Comparison of ENCODE assay signal across 20 mouse cellular contexts in genomic region chr17:25225659-25226058, GRCm38 (mm10). TPM values are rescaled to one million over a fixed set of nuclear protein-coding genes. Genes with fewer than 3 reads are reported as not detected.
DNase-seq lines count a peak whose midpoint lies in the region; ATAC-seq and TF ChIP-seq lines count a peak whose summit lies in the region.
"Had no signal": no experiment of that assay in that cellular context is flagged by ENCODE, and none has a peak within 500 bp of the region (broad histone marks: within the 10 kb centered on the region; RNA-seq: fewer than 3 reads in every experiment).

No protein-coding gene starts in this region.

- peak overlapping the region; percentile 84 for H3K27ac ChIP-seq in liver, postnatal 0 days (ENCODE audit: low read depth)
- H3K27ac ChIP-seq: forebrain, embryonic 15.5 days; heart, adult 2 months; hindbrain, embryonic 12.5 days; midbrain, embryonic 15.5 days had no signal

- no peak for ATAC-seq in G1E (ENCODE audit: extremely low read depth, insufficient number of reproducible peaks, low FRiP score, poor library complexity, severe bottlenecking)
- ATAC-seq in liver, postnatal 0 days: peak; percentile 56
- ATAC-seq: forebrain, embryonic 15.5 days; inflammation-experienced regulatory T-cells, adult 6 months; midbrain, embryonic 15.5 days; Patski had no signal

- TF ChIP-seq CTCF in G1E (IDR thresholded peaks at IDR 0.05; ENCODE audit: low read depth, low read length): no peak
- no peak for TF ChIP-seq CTCF in liver, postnatal 0 days (IDR thresholded peaks at IDR 0.05; ENCODE audit: low read depth)

- peak overlapping the region; percentile 48 for H3K4me2 ChIP-seq in liver, postnatal 0 days (ENCODE audit: low read depth, low read length)
- H3K4me2 ChIP-seq: forebrain, embryonic 15.5 days; hindbrain, embryonic 12.5 days; limb, embryonic 13.5 days; midbrain, embryonic 15.5 days had no signal

- TF ChIP-seq EP300 in liver, postnatal 0 days (IDR thresholded peaks at IDR 0.05; ENCODE audit: low read depth): peak; percentile 75

- peak overlapping the region; percentile 46 for H3K9ac ChIP-seq in liver, postnatal 0 days (replicated peaks)
- H3K9ac ChIP-seq: forebrain, embryonic 15.5 days; hindbrain, embryonic 12.5 days; limb, embryonic 13.5 days; midbrain, embryonic 15.5 days had no signal

- no peaks in the 10 kb centered on the region for H3K9me3 ChIP-seq in G1E (replicated peaks)
- no peaks in the 10 kb centered on the region for H3K9me3 ChIP-seq in liver, postnatal 0 days (ENCODE audit: low read length)
- H3K9me3 ChIP-seq: forebrain, embryonic 15.5 days; hindbrain, embryonic 12.5 days; limb, embryonic 13.5 days; midbrain, embryonic 15.5 days had no signal

- no peaks in the 10 kb centered on the region for H3K27me3 ChIP-seq in G1E (ENCODE audit: insufficient read depth, low read length)
- no peaks in the 10 kb centered on the region for H3K27me3 ChIP-seq in liver, postnatal 0 days (ENCODE audit: insufficient read depth, low read length)
- H3K27me3 ChIP-seq: forebrain, embryonic 15.5 days; hindbrain, embryonic 12.5 days; limb, embryonic 13.5 days; midbrain, embryonic 15.5 days; Patski had no signal

- H3K36me3 ChIP-seq in G1E (replicated peaks): peaks cover 81% of the 10 kb centered on the region
- peaks cover 24% of the 10 kb centered on the region for H3K36me3 ChIP-seq in liver, postnatal 0 days (replicated peaks; ENCODE audit: insufficient read depth, low read length)

- 45% methylated on average over 4 of the region's 4 CpGs for WGBS in liver, postnatal 0 days (ENCODE audit: insufficient replicate concordance)

- peak; percentile 53 for DNase-seq in G1E (ENCODE audit: low spot score)
- DNase-seq in c-Kit-negative CD71-positive TER-119-positive erythroid progenitor cells, embryonic 14.5 days (ENCODE audit: low read depth, low spot score): peak; percentile 69
- DNase-seq in liver: peak; percentile 85
- DNase-seq in liver, postnatal 0 days: no peak
- no peak for DNase-seq in embryo, embryonic 11 days
- DNase-seq in lung, adult 18-20 months: no peak
- no peak for DNase-seq in kidney, adult 9 months
- DNase-seq: adrenal gland, adult 8-10 months; B cell, adult 2 months; cerebellum, adult 2 months; gastrocnemius, postnatal 25 days; heart, adult 2 months; kidney, adult 8-10 months had no signal

- peak overlapping the region; percentile 48; the same call in 1 of the 2 replicates for H3K4me3 ChIP-seq in G1E (ENCODE audit: low read depth, low read length)
- H3K4me3 ChIP-seq in liver, postnatal 0 days (ENCODE audit: low read depth, low read length): peak overlapping the region; percentile 6; the same call in 1 of the 2 replicates
- H3K4me3 ChIP-seq: forebrain, embryonic 15.5 days; heart, adult 2 months; hindbrain, embryonic 12.5 days; limb, embryonic 13.5 days; midbrain, embryonic 15.5 days; myocyte had no signal

- peaks cover 78% of the 10 kb centered on the region for H3K4me1 ChIP-seq in G1E (ENCODE audit: insufficient read depth, low read depth, low read length)
- peaks cover 46% of the 10 kb centered on the region for H3K4me1 ChIP-seq in liver, postnatal 0 days (ENCODE audit: insufficient read depth)

RNA-seq across cellular contexts. Expression of gene Gnptg, which starts 14.3 kb away (rescaled TPM):
- total RNA-seq in G1E (2014; fragmentation: Nextera tagmentation) (9.7 and 10.0 TPM in 2 replicates), G1E (2017) (22.2 and 31.1 TPM in 2 replicates)
- 5.4 and 11.6 TPM in 2 replicates for polyA plus RNA-seq in G1E (2012)
- polyA plus RNA-seq in liver, postnatal 0 days (2015; fragmentation: Nextera tagmentation; extraction: Ambion mirVana): 21.2 and 22.8 TPM in 2 replicates

RNA-seq across cellular contexts. Expression of gene Tsr3, which starts 14.3 kb away (rescaled TPM):
- total RNA-seq in G1E (2014; fragmentation: Nextera tagmentation) (15.2 and 17.6 TPM in 2 replicates), G1E (2017) (34.4 and 41.0 TPM in 2 replicates)
- 22.4 and 24.2 TPM in 2 replicates for polyA plus RNA-seq in G1E (2012)
- 19.1 and 19.7 TPM in 2 replicates for polyA plus RNA-seq in liver, postnatal 0 days (2015; fragmentation: Nextera tagmentation; extraction: Ambion mirVana)

RNA-seq across cellular contexts. Expression of gene Baiap3, which starts 30.5 kb away (rescaled TPM):
- not detected in 2 replicates for total RNA-seq in G1E (2014; fragmentation: Nextera tagmentation)
- 0.17 and 0.33 TPM in 2 replicates for total RNA-seq in G1E (2017)
- polyA plus RNA-seq in G1E (2012): 0.06 TPM in 1 of 2 replicates, not detected in the other
- 0.54 and 0.58 TPM in 2 replicates for polyA plus RNA-seq in liver, postnatal 0 days (2015; fragmentation: Nextera tagmentation; extraction: Ambion mirVana)
- total RNA-seq: gastrocnemius, postnatal 25 days had no signal

RNA-seq across cellular contexts. Expression of gene Unkl, which starts 37.5 kb away (rescaled TPM):
- total RNA-seq in G1E (2014; fragmentation: Nextera tagmentation): 14.1 and 15.0 TPM in 2 replicates
- 8.5 and 10.1 TPM in 2 replicates for total RNA-seq in G1E (2017)
- polyA plus RNA-seq in G1E (2012): 59.4 and 65.9 TPM in 2 replicates
- 2.3 and 3.4 TPM in 2 replicates for polyA plus RNA-seq in liver, postnatal 0 days (2015; fragmentation: Nextera tagmentation; extraction: Ambion mirVana)

RNA-seq across cellular contexts. Expression of gene BC003965, which starts 41.3 kb away (rescaled TPM):
- 10.5 and 15.7 TPM in 2 replicates for total RNA-seq in G1E (2014; fragmentation: Nextera tagmentation)
- 12.1 and 13.9 TPM in 2 replicates for total RNA-seq in G1E (2017)
- 36.9 and 44.1 TPM in 2 replicates for polyA plus RNA-seq in G1E (2012)
- 15.6 and 15.8 TPM in 2 replicates for polyA plus RNA-seq in liver, postnatal 0 days (2015; fragmentation: Nextera tagmentation; extraction: Ambion mirVana)

Comparison
In these comparisons a context has a peak if more than half of its experiments do, and no peak if none do; other contexts are left out.
1. DNase-seq: peak in G1E (single experiment), c-Kit-negative CD71-positive TER-119-positive erythroid progenitor cells, embryonic 14.5 days (single experiment) and liver (single experiment); none in liver, postnatal 0 days (single experiment), embryo, embryonic 11 days (single experiment), lung, adult 18-20 months (0 of 2) and kidney, adult 9 months (single experiment).